Mouse (Mus musculus) adrenal gland, adult 18-20 months (tissue): Measurements from ENCODE around the gene Cacna1d. TPM values are rescaled to one million over a fixed set of nuclear protein-coding genes. Genes with fewer than 3 reads are reported as not detected.

ENCODE experiments used
- DNase-seq, 2 experiments: peaks; one replicate each; pipeline ENCODE4 v3.0.0; 2021 to 2022; ENCODE audit warnings: low spot score in 2 of 2
- total RNA-seq, 2 experiments: library from RNA; stranded (reverse); gene quantifications; 1 replicate in 1 of 2; 2 replicates in 1 of 2; pipeline ENCODE4 v1.2.3; 2021

The Cacna1d gene
- total RNA-seq, 2 experiments from 2014 or later: 12.4 to 13.8 TPM

GRCm38 (mm10) chr14:30272523-30272922, 218.7 kb downstream of the Cacna1d start:
- no peak for DNase-seq

DNA sequence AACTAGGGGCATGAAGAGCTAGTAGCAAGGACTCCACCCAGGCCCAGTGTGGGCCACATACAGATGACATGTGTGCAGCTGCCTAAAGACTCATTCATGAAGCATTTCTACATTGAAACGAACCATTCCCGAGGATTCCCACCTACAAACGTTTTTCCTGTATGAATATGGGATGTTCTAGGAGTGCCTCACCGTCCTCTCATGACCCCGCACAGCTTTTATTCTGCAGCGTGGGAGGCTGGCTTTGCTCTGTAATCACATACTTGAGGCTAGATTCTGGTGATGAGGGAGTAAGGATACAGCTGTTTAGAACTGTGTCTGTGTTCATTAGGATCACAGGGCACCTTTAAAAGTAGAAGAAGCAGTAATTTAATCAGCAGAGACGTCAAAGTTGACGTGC, 219.4 kb downstream of the Cacna1d start:
- DNase-seq: no peak

- DNase-seq: no peak
Measured at GRCm38 (mm10) chr14:30270350-30270749, 220.9 kb downstream of the Cacna1d start.

GRCm38 (mm10) chr14:30265728-30266127, 225.5 kb downstream of the Cacna1d start:
- DNase-seq: no peak

- DNase-seq: no peak
Measured at GRCm38 (mm10) chr14:30261561-30262251, 229.5 kb downstream of the Cacna1d start.

DNA sequence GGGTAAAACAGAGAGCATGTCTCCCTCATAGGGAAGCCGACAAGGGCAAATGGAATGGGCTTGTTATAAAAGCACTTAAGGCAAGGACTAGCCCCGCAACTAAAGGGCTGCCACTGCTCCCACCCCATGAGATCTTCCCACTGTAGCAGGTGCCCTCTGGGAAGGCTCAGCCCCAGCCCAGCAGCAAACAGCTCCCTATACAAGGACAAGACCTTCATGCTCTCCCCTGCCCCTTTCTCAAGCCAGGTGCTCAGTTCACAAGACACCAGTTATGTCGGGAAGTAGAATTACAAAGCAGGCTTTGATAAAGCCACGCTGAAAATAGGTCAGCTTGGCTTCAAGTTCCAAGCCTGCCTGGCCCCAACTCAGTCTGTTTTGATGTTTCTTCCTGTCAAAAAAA, 233.6 kb downstream of the Cacna1d start:
- DNase-seq: no peak

GRCm38 (mm10) chr14:30256486-30256885, 234.8 kb downstream of the Cacna1d start:
- peak in 1 of 2 experiments; percentile 14 for DNase-seq

- peak in 1 of 2 experiments; percentile 18 for DNase-seq
Measured at GRCm38 (mm10) chr14:30255701-30256400, 235.4 kb downstream of the Cacna1d start.

- peak in 1 of 2 experiments; percentile 14 for DNase-seq
Measured at GRCm38 (mm10) chr14:30254776-30255175, 236.5 kb downstream of the Cacna1d start.

DNA sequence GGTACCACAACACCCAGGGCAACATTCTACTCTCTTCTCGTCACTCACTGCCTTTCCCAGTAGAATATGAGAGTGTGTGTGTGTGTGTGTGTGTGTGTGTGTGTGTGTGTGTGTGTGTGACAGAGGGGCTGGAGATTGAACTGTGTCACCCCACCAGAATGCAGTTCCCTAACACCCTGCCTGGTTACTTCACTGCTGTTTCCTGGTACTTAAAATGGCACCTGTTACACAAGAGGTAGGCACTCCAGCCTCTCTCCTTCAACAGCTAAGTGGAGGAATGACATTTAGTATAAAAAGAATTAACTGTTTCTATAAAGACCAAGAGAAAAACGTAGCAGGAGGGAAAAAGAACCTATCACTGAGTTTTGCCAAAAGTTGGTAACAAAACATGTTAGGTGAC, 238.4 kb downstream of the Cacna1d start:
- no peak for DNase-seq

- peak in 1 of 2 experiments; percentile 5 for DNase-seq
Measured at GRCm38 (mm10) chr14:30251351-30251750, 239.9 kb downstream of the Cacna1d start.

DNA sequence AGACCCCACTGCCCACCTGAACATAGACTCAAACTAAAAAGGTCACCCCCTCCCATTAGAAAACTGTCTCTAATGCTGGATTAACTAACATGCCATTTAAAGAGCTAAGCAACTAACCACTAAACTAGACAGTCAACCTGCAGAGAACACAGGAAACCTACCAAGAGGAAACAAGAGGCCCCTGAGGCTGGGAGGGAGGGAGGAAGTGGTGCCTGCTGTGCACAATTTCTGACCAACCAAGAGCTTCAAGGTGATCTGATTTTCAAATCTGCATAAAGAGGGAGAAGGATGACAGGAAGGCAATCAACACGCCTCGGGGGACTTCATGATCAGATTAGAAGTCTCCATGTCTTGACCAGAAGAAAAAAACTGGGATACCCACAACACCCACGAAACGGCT, 241.7 kb downstream of the Cacna1d start:
- DNase-seq: peak in 1 of 2 experiments; percentile 16

DNA sequence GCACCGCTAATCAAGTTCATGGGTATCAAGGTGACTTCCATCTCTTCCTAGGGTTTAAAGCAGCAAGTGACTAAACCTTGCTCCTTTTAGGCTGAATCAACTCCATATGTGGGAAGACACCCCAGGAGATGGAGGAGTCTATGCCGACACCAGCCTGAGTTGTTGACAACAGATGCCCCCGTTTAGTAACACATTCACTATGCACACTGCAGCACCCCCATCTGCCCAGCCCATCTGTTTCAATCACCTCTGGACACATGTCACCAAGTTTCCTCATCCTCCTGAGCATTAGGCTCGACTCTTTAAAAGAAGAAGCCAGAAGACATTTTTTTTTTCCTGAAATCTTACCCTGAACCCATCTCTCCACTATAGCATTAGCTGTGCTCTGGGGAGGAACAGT, 242.4 kb downstream of the Cacna1d start:
- DNase-seq: peak in 1 of 2 experiments; percentile 7

DNA sequence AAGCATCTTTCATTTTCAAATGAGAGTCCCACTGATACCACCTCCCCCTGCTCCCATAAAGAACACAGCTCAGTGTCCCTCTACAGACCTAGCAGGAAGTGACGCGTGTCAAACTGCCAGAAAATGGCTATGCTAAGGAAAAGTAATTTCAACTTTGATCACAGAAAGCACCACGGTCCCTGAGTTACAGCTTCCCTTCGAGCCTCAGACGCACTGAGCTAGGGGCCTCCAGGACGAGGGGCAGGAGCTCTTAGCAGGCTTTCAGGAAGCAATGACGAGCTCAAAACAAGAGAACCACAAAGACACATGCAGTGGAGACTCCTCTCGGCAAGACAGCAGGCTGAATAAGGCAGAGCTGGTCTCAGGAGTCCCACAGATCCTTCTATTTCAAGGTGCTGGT, 243.1 kb downstream of the Cacna1d start:
- peak in 1 of 2 experiments; percentile 5 for DNase-seq

GRCm38 (mm10) chr14:30247606-30248005, 243.6 kb downstream of the Cacna1d start:
- DNase-seq: peak in 1 of 2 experiments; percentile 15

GRCm38 (mm10) chr14:30244776-30245175, 246.5 kb downstream of the Cacna1d start:
- DNase-seq: peak in 1 of 2 experiments; percentile 16

GRCm38 (mm10) chr14:30242818-30243205, 248.4 kb downstream of the Cacna1d start:
- DNase-seq: no peak

GRCm38 (mm10) chr14:30242166-30242817, 249.0 kb downstream of the Cacna1d start:
- peak in 1 of 2 experiments; percentile 16 for DNase-seq

DNA sequence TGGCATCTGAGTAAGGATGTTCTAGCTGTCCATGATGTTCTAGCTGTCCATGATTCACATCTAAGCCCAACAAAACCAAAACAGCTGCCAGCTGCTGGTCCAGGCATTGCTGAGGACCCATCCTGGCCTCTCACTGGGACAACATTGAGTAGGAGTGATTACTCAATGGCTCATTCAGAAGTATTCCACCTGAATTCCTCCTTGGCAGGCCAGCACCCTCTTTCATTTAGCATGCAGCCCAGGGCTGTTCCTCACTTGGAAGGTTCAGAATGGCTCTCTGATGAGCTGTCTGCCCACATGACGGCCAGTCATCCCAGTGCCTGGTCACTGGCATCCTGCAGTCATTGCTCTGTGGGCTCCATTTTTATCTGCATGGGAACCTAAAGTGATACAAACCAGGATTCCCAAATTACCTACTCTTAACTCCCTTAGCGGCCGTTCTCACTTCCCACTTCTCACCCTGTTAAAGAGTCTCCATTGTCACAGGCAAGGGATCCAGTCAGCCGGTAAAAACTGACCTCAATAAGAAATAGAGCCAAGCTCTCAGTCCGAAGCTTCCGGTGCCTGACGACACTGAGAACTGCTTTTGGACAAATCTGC, 250.2 kb downstream of the Cacna1d start:
- peak in 1 of 2 experiments; percentile 11 for DNase-seq

DNA sequence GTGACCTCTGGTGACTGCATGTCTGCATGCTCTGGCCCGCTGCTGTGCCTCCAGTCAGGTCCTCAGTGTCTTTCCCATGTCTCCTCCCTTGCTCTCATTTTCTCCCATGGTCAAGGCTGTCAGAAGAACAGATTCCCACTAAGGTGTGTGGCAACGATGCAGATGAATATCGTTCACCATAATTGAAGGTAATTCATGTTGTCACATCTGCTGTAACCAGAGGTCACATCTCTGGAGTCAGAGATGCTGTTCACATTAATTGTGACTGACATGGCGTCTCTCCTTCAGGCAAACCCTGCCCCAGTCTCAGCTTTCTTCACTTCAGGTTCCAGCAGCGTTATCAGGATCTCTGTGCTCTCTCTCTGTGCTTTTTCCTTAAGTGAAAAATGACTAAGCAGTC, 252.4 kb downstream of the Cacna1d start:
- DNase-seq: no peak

- peak in 1 of 2 experiments; percentile 15 for DNase-seq
Measured at GRCm38 (mm10) chr14:30225161-30225560, 266.1 kb downstream of the Cacna1d start.
